Mouse (Mus musculus): ENCODE data around the gene Cytl1.

Cytl1 gene

GRCm38 (mm10) chr5:37735224-37735623 is at the start of gene Cytl1:
Gene Cytl1 (plus strand): TSS chr5:37735519.
- DNase-seq (ENCODE audit: low spot score in 2 of 2): no peak

- no peak for DNase-seq (ENCODE audit: low spot score in 2 of 2)
Observed at GRCm38 (mm10) chr5:37692759-37693158, 42.6 kb upstream of the Cytl1 start.

- DNase-seq (ENCODE audit: low spot score in 2 of 2): no peak
Observed at GRCm38 (mm10) chr5:37695773-37696172, 39.5 kb upstream of the Cytl1 start.

- peak; percentile 44 to 55 for DNase-seq (ENCODE audit: low spot score in 2 of 2)
Observed at GRCm38 (mm10) chr5:37697286-37697685, 38.0 kb upstream of the Cytl1 start.

- DNase-seq (ENCODE audit: low spot score in 2 of 2): no peak
Observed at GRCm38 (mm10) chr5:37699757-37700156, 35.6 kb upstream of the Cytl1 start.

- no peak for DNase-seq (ENCODE audit: low spot score in 2 of 2)
Observed at GRCm38 (mm10) chr5:37704962-37705361, 30.4 kb upstream of the Cytl1 start.

- no peak for DNase-seq (ENCODE audit: low spot score in 2 of 2)
Observed at GRCm38 (mm10) chr5:37708124-37708523, 27.2 kb upstream of the Cytl1 start.

GRCm38 (mm10) chr5:37709257-37709904 is 25.9 kb upstream of the Cytl1 start:
- DNase-seq (ENCODE audit: low spot score in 2 of 2): no peak

- peak; percentile 10 to 16 for DNase-seq (ENCODE audit: low spot score in 2 of 2)
Observed at GRCm38 (mm10) chr5:37716505-37717372, 18.6 kb upstream of the Cytl1 start, which contains the start of gene Stk32b. Gene Stk32b (minus strand): TSS chr5:37717171.

GRCm38 (mm10) chr5:37717384-37717963 is 17.8 kb upstream of the Cytl1 start:
- DNase-seq (ENCODE audit: low spot score in 2 of 2): peak; percentile 14 to 36

GRCm38 (mm10) chr5:37720670-37721069 is 14.6 kb upstream of the Cytl1 start:
- no peak for DNase-seq (ENCODE audit: low spot score in 2 of 2)

- no peak for DNase-seq (ENCODE audit: low spot score in 2 of 2)
Observed at GRCm38 (mm10) chr5:37725220-37725886, 10.0 kb upstream of the Cytl1 start.

GRCm38 (mm10) chr5:37730781-37731180 is 4.5 kb upstream of the Cytl1 start:
- no peak for DNase-seq (ENCODE audit: low spot score in 2 of 2)

GRCm38 (mm10) chr5:37736213-37736612 is 894 bp downstream of the Cytl1 start:
- no peak for DNase-seq (ENCODE audit: low spot score in 2 of 2)

- DNase-seq (ENCODE audit: low spot score in 2 of 2): no peak
Observed at GRCm38 (mm10) chr5:37743889-37744707, 8.8 kb downstream of the Cytl1 start.

GRCm38 (mm10) chr5:37752027-37752967 is 17.0 kb downstream of the Cytl1 start:
- DNase-seq (ENCODE audit: low spot score in 2 of 2): peak; percentile 44 to 61

- no peak for DNase-seq (ENCODE audit: low spot score in 2 of 2)
Observed at GRCm38 (mm10) chr5:37753366-37753765, 18.0 kb downstream of the Cytl1 start.

- no peak for DNase-seq (ENCODE audit: low spot score in 2 of 2)
Observed at GRCm38 (mm10) chr5:37762046-37762445, 26.7 kb downstream of the Cytl1 start.

- DNase-seq (ENCODE audit: low spot score in 2 of 2): no peak
Observed at GRCm38 (mm10) chr5:37765851-37766250, 30.5 kb downstream of the Cytl1 start.

GRCm38 (mm10) chr5:37767231-37767630 is 31.9 kb downstream of the Cytl1 start:
- DNase-seq (ENCODE audit: low spot score in 2 of 2): no peak
